ENCODE assay signal across 8 mouse cellular contexts in genomic region chr7:83631828-83632681, GRCm38 (mm10). TPM values are rescaled to one million over a fixed set of nuclear protein-coding genes. Genes with fewer than 3 reads are reported as not detected.
DNase-seq lines count a peak whose midpoint lies in the region; ATAC-seq and TF ChIP-seq lines count a peak whose summit lies in the region.

Gene Stard5 (plus strand): TSS chr7:83631959.

- H3K9me3 ChIP-seq in forebrain, embryonic 15.5 days = no peaks in the 10 kb centered on the region

- peak within 1 kb of the TSS; percentile 55 for H3K9ac ChIP-seq in forebrain, embryonic 15.5 days (replicated peaks)

- intact Hi-C loops in heart, postnatal 25 days (cut with DNase I) = no loop called here

- ATAC-seq in forebrain, embryonic 15.5 days (replicated peaks) = peak; percentile 99
- ATAC-seq in neutrophil, adult 5-6 weeks (ENCODE audit: extremely low read depth, insufficient number of reproducible peaks, low FRiP score, poor library complexity, severe bottlenecking) = peak; percentile 99

- H3K27ac ChIP-seq in forebrain, embryonic 15.5 days (replicated peaks) = 0 out of 2 replicates have a peak within 1 kb of the TSS, but pooled peaks have one; percentile 32

- H3K36me3 ChIP-seq in forebrain, embryonic 15.5 days = no peaks in the 10 kb centered on the region

- H3K27me3 ChIP-seq in forebrain, embryonic 15.5 days = no peaks in the 10 kb centered on the region

- DNase-seq in ES-CJ7 (ENCODE audit: low read depth, low spot score) = peak; percentile 87
- peak; percentile 88 for DNase-seq in cerebellum, adult 11 months
- DNase-seq in heart, postnatal 25 days (ENCODE audit: low spot score) = peak; percentile 90
- DNase-seq in layer of hippocampus, adult 18-20 months (ENCODE audit: low spot score in 2 of 2) = peak; percentile 88 to 92
- peak; percentile 93 for DNase-seq in lung, adult 2 months
- DNase-seq in thymus, adult 18-20 months = peak; percentile 87 to 91

- peak; percentile 5; the same call in 1 of the 2 replicates for TF ChIP-seq CTCF in lung, adult 2 months (IDR thresholded peaks at IDR 0.05; ENCODE audit: insufficient read depth, low read length)

- H3K4me3 ChIP-seq in forebrain, embryonic 15.5 days = peak within 1 kb of the TSS; percentile 56
- H3K4me3 ChIP-seq in lung, adult 2 months (replicated peaks; ENCODE audit: extremely low read depth, low read depth, low read length) = peak within 1 kb of the TSS; percentile 96

- H3K4me1 ChIP-seq in forebrain, embryonic 15.5 days = peaks cover 15% of the 10 kb centered on the region
- peaks cover 8% of the 10 kb centered on the region for H3K4me1 ChIP-seq in lung, adult 2 months (ENCODE audit: control insufficient read depth, insufficient read depth, low read length)

- under 1% methylated on average over 35 of the region's 35 CpGs for WGBS in forebrain, embryonic 15.5 days
- under 1% methylated on average over 35 of the region's 35 CpGs for WGBS in lung, adult 2 months

- peak; percentile 92 for TF ChIP-seq POLR2A in lung, adult 2 months (IDR thresholded peaks at IDR 0.05; ENCODE audit: borderline replicate concordance, extremely low read depth, low read depth, low read length)

- peak within 1 kb of the TSS; percentile 69 for H3K4me2 ChIP-seq in forebrain, embryonic 15.5 days (replicated peaks)

RNA-seq across cellular contexts. Expression of gene Stard5, which starts in this region (rescaled TPM):
- polyA plus RNA-seq in forebrain, embryonic 15.5 days (2015; fragmentation: Nextera tagmentation; extraction: Ambion mirVana) = 6.8 and 6.9 TPM in 2 replicates
- total RNA-seq in heart, postnatal 25 days (2021) = 10 to 100 TPM; 11.0 to 11.9 TPM
- total RNA-seq in layer of hippocampus, adult 18-20 months (2021) = 10 to 100 TPM; 15.7 to 16.3 TPM
- 9.0 and 14.3 TPM in 2 replicates for polyA plus RNA-seq in lung, adult 2 months (2012; rRNA removed)
- total RNA-seq in neutrophil, adult 5-6 weeks (2017) = 49.9 and 57.6 TPM in 2 replicates

Comparison
In these comparisons a context has a peak if more than half of its experiments do, and no peak if none do; other contexts are left out.
1. Peak in every context shown above with its lines: DNase-seq, ATAC-seq, H3K4me3 ChIP-seq and H3K27ac ChIP-seq.